Mouse (Mus musculus): Measurements from ENCODE around the gene Vldlr. TPM values are rescaled to one million over a fixed set of nuclear protein-coding genes. Genes with fewer than 3 reads are reported as not detected.

Gene Vldlr
- total and polyA plus RNA-seq, 3 experiments: not detected

GRCm38 (mm10) chr19:27175617-27176016, 40.7 kb upstream of the Vldlr start:
- DNase-seq (ENCODE audit: low read depth, low spot score): no peak
- no peak for TF ChIP-seq HCFC1 (IDR thresholded peaks at IDR 0.05; ENCODE audit: low read depth, low read length)
- no peak for TF ChIP-seq TAL1 (IDR thresholded peaks at IDR 0.05; ENCODE audit: low read length)
- no peak for TF ChIP-seq ZC3H11A (IDR thresholded peaks at IDR 0.05; ENCODE audit: low read depth, low read length)
- TF ChIP-seq CHD2 (IDR thresholded peaks at IDR 0.05; ENCODE audit: low read length): no peak
- TF ChIP-seq SMC3 (IDR thresholded peaks at IDR 0.05; ENCODE audit: low read depth, low read length): no peak
- TF ChIP-seq CHD1 (IDR thresholded peaks at IDR 0.05; ENCODE audit: low read depth, low read length): no peak
- no peak for TF ChIP-seq ZKSCAN1 (IDR thresholded peaks at IDR 0.05; ENCODE audit: low read depth, low read length)
- no peak for TF ChIP-seq SIN3A (IDR thresholded peaks at IDR 0.05; ENCODE audit: low read length)
- Histone ChIP-seq H3K27ac (ENCODE audit: control insufficient read depth, low read depth, low read length) (no peak overlapping the region), H3K4me3 (ENCODE audit: control insufficient read depth in 1 of 2, insufficient read depth in 1 of 2, low read depth in 2 of 2, low read length in 2 of 2) (no peak overlapping the region), H3K9ac (ENCODE audit: control insufficient read depth, low read depth, low read length, poor library complexity, severe bottlenecking) (no peak overlapping the region), H3K4me1 (ENCODE audit: control insufficient read depth in 1 of 2, insufficient read depth in 2 of 2, low read length in 2 of 2) (no peaks in the 10 kb centered on the region), H3K9me3 (replicated peaks; ENCODE audit: insufficient read depth, low read length) (no peaks in the 10 kb centered on the region), H3K79me2 (ENCODE audit: control insufficient read depth, insufficient read depth, low read length, poor library complexity) (no peaks in the 10 kb centered on the region), H3K36me3 (ENCODE audit: control insufficient read depth in 1 of 2, insufficient read depth in 2 of 2, low read length in 2 of 2) (no peaks in the 10 kb centered on the region), H3K27me3 (ENCODE audit: control insufficient read depth in 1 of 2, insufficient read depth in 2 of 2, low read length in 2 of 2) (no peaks in the 10 kb centered on the region)

- no peak for TF ChIP-seq USF1 (IDR thresholded peaks at IDR 0.05; ENCODE audit: low read depth, low read length)
- TF ChIP-seq NELFE (IDR thresholded peaks at IDR 0.05; ENCODE audit: low read depth, low read length): no peak
- no peak for TF ChIP-seq MAFK (IDR thresholded peaks at IDR 0.05; ENCODE audit: borderline replicate concordance, low read depth, low read length)
- TF ChIP-seq CHD2 (IDR thresholded peaks at IDR 0.05; ENCODE audit: low read length): no peak
- TF ChIP-seq RCOR1 (IDR thresholded peaks at IDR 0.05; ENCODE audit: low read depth, low read length): no peak
- no peak for TF ChIP-seq SMC3 (IDR thresholded peaks at IDR 0.05; ENCODE audit: low read depth, low read length)
- TF ChIP-seq MEF2A (IDR thresholded peaks at IDR 0.05; ENCODE audit: extremely low read depth, insufficient replicate concordance, low read depth, low read length, poor library complexity, severe bottlenecking): no peak
- no peak for TF ChIP-seq TBP (IDR thresholded peaks at IDR 0.05; ENCODE audit: low read depth, low read length)
- no peak for TF ChIP-seq CTCF (IDR thresholded peaks at IDR 0.05 in 2 of 3, conservative IDR thresholded peaks at IDR 0.05 in 1 of 3; ENCODE audit: control insufficient read depth in 1 of 3, insufficient read depth in 1 of 3, low read depth in 2 of 3, low read length in 3 of 3, poor library complexity in 1 of 3, severe bottlenecking in 1 of 3)
- TF ChIP-seq USF2 (IDR thresholded peaks at IDR 0.05; ENCODE audit: borderline replicate concordance in 1 of 2, insufficient read depth in 1 of 2, low read depth in 1 of 2, low read length in 2 of 2): no peak
- no peak for TF ChIP-seq POLR2AphosphoS5 (IDR thresholded peaks at IDR 0.05; ENCODE audit: borderline replicate concordance, low read depth, low read length)
- no peak for DNase-seq (ENCODE audit: low read depth, low spot score)
- H3K79me2 ChIP-seq (ENCODE audit: control insufficient read depth, insufficient read depth, low read length, poor library complexity): no peaks in the 10 kb centered on the region
These were observed 39.7 kb upstream of the Vldlr start for GRCm38 (mm10) chr19:27176558-27176957.

More at GRCm38 (mm10) chr19:27176558-27176957, 39.7 kb upstream of the Vldlr start:
- H3K36me3 ChIP-seq (ENCODE audit: control insufficient read depth in 1 of 2, insufficient read depth in 2 of 2, low read length in 2 of 2): no peaks in the 10 kb centered on the region
- H3K4me1 ChIP-seq (ENCODE audit: control insufficient read depth in 1 of 2, insufficient read depth in 2 of 2, low read length in 2 of 2): no peaks in the 10 kb centered on the region
- H3K9me3 ChIP-seq (replicated peaks; ENCODE audit: insufficient read depth, low read length): no peaks in the 10 kb centered on the region
- H3K9ac ChIP-seq (ENCODE audit: control insufficient read depth, low read depth, low read length, poor library complexity, severe bottlenecking): no peak overlapping the region
- no peak overlapping the region for H3K27ac ChIP-seq (ENCODE audit: control insufficient read depth, low read depth, low read length)
- no peak overlapping the region for H3K4me3 ChIP-seq (ENCODE audit: control insufficient read depth in 1 of 2, insufficient read depth in 1 of 2, low read depth in 2 of 2, low read length in 2 of 2)
- no peaks in the 10 kb centered on the region for H3K27me3 ChIP-seq (ENCODE audit: control insufficient read depth in 1 of 2, insufficient read depth in 2 of 2, low read length in 2 of 2)
